Mouse (Mus musculus) heart, postnatal 0 days (tissue): ENCODE data around the gene Tgfbr3. TPM values are rescaled to one million over a fixed set of nuclear protein-coding genes. Genes with fewer than 3 reads are reported as not detected.

Source experiments
- ATAC-seq: fragments of 200-750 bp; cut with Nextera tagmentation; 2 replicates; pipeline ENCODE4 v1.8.0; 2017; ENCODE audit warnings: low read depth, moderate number of reproducible peaks, moderate library complexity; ENCODE audit not compliant: insufficient read depth
- DNase-seq: peaks from one replicate; pipeline ENCODE4 v3.0.0-alpha.2; 2016; ENCODE audit warnings: low spot score
- H3K27ac ChIP-seq: fragments of 300-500 bp; sonication (generic); 2 replicates; pipeline ENCODE4 v1.5.1; 2014; ENCODE audit warnings: low read depth, mild to moderate bottlenecking
- H3K27me3 ChIP-seq: fragments of 300-500 bp; sonication (generic); 2 replicates; pipeline ENCODE4 v1.6.1; 2014; ENCODE audit warnings: low read length, mixed read lengths; ENCODE audit not compliant: control insufficient read depth, insufficient read depth
- H3K36me3 ChIP-seq: fragments of 300-500 bp; sonication (generic); replicated peaks from 2 replicates; pipeline ENCODE4 v1.6.1; 2014; ENCODE audit warnings: low read length, mixed read lengths; ENCODE audit not compliant: control insufficient read depth, insufficient read depth
- H3K4me1 ChIP-seq: fragments of 300-500 bp; sonication (generic); 2 replicates; pipeline ENCODE4 v1.6.1; 2014; ENCODE audit warnings: antibody characterized with exemption; ENCODE audit not compliant: control insufficient read depth, insufficient read depth
- H3K4me2 ChIP-seq: fragments of 300-500 bp; sonication (generic); 2 replicates; pipeline ENCODE4 v1.6.1; 2014; ENCODE audit warnings: low read depth, mild to moderate bottlenecking, low read length, moderate library complexity
- H3K4me3 ChIP-seq: fragments of 300-500 bp; sonication (generic); 2 replicates; pipeline ENCODE4 v1.5.1; 2014; ENCODE audit warnings: low read depth, low read length
- H3K9ac ChIP-seq: fragments of 300-500 bp; sonication (generic); replicated peaks from 2 replicates; pipeline ENCODE4 v1.6.1; 2014; ENCODE audit warnings: low read depth, low read length, mixed read lengths
- H3K9me3 ChIP-seq: fragments of 300-500 bp; sonication (generic); replicated peaks from 2 replicates; pipeline ENCODE4 v1.6.1; 2016; ENCODE audit warnings: low read length; ENCODE audit not compliant: control insufficient read depth
- CTCF ChIP-seq: IDR thresholded peaks from 2 replicates; pipeline ENCODE4 v1.5.1; 2016; ENCODE audit warnings: antibody characterized with exemption, control low read depth, low read depth
- EP300 ChIP-seq: IDR thresholded peaks from 2 replicates; pipeline ENCODE4 v1.6.1; 2016; ENCODE audit warnings: antibody characterized with exemption, low read depth
- WGBS: fragments of 180-500 bp; shearing (Covaris S2); extraction: QIAGEN DNeasy Blood & Tissue Kit; methylation state at CpG from one replicate; pipeline ENCODE4 v1.1.7; 2014; 5-methylcytosine and 5-hydroxymethylcytosine counted together
- polyA plus RNA-seq: library from polyadenylated mRNA; unstranded; fragments of >200 nt; fragmentation: Nextera tagmentation; extraction: Ambion mirVana; gene quantifications from 2 replicates; pipeline ENCODE4 v1.2.1, GENCODE M21; 2015
- total RNA-seq: library from RNA; depleted of rRNA; stranded (reverse); fragments of >200 nt; gene quantifications from 2 replicates; pipeline ENCODE4 v1.2.3, GENCODE M21; 2014; ENCODE audit warnings: low replicate concordance

Tgfbr3 gene
- total and polyA plus RNA-seq, 2 experiments from 2014 or later: 11.8 to 60.6 TPM

DNA sequence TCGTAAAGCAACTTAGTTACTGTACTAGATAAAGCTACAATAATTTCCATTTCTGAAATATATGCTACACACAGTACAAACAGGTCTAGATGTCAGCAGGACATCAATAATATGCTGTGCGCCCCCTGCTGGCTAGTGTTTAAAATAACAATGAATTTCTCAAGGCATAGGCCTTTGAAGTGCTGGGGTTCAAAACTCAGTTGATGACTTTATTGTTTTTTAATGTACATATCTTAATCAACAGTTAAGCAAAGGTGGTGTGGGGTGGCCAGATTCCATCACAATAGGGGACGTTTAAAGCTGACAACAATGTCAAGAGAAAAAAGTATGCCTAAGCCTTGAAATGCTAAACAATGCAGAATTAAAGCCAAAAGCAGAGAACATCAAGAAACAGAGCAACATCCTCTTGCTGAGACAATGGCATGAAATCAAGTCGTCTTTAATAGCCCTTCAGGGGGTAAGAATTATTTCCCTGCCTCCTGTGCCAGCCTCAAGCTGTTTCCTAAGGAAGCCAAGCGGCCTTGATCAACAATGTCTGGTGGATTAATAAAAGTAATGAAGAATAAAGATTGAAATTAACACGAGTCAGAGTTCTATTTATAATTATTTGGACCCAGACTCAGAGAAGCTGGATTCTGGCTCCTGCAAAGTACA lies 2.0 kb downstream of the Tgfbr3 start:
- Histone ChIP-seq H3K9ac (no peak overlapping the region), H3K27ac (peak overlapping the region; percentile 91; the same call in 1 of the 2 replicates), H3K9me3 (no peaks in the 10 kb centered on the region), H3K4me1 (peaks cover 28% of the 10 kb centered on the region), H3K27me3 (no peaks in the 10 kb centered on the region), H3K4me3 (peak overlapping the region; percentile 87; the same call in 1 of the 2 replicates), H3K36me3 (no peaks in the 10 kb centered on the region), H3K4me2 (peak overlapping the region; percentile 73)
- no peak for ATAC-seq
- DNase-seq: peak; percentile 80
- WGBS: 22% methylated on average over 6 of the region's 6 CpGs
- TF ChIP-seq EP300 (no peak), CTCF (peak; percentile 75)

DNA sequence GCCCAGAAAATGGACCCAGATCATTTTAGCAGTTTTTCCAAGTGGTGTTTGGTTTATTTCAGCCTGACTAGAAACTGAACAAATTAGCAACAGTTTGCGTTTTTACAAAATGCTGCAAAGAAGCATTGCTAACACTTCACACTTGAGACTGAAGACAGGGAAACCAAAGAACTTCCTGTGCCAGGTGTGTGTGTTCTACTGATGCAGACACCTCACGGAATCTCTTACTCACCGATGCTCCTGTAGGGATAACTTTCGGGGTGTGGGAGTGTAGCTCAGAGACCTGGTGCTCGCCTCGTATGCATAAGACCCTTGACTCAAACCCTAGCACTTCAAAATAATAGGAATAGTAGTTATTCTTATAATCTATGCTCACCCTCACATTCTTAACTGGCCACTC lies 3.9 kb downstream of the Tgfbr3 start:
- Histone ChIP-seq H3K4me3 (no peak overlapping the region), H3K9me3 (peaks cover 3% of the 10 kb centered on the region; the same call in 1 of the 2 replicates)
- 68% methylated on average over 6 of the region's 6 CpGs for WGBS

DNA sequence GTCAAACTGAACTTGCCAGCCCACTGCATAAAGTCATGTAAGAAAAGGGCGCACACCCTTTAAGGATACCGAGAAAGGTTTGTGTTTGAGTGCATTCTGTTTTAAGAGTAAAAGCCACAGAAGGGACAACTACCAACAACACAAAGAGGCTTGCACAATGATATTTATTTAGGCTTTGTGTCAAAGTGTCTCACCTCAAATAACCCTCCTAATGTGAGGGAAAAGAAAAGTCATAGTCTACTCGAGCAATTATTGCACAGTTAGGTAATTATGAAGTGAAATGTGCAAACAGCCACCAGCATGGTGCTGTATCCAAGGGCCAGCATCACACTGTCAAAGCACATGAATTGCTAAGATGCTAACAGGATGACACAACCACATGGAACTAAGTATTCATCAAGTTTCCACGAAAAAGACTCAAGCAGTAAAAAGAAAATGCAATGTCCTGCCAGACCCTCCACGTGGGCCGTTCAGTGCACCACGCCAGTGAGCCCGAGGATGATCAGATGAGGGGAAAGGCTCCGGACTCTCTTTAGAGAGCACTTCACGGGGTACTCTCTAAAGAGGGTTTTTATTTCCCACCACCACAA lies 5.4 kb downstream of the Tgfbr3 start:
- ATAC-seq (no peak), DNase-seq (no peak)
- WGBS: 60% methylated on average over 10 of the region's 10 CpGs
- H3K27ac ChIP-seq: 0 out of 2 replicates have a peak overlapping the region, but pooled peaks have one; percentile 6
- H3K4me2 ChIP-seq: no peak overlapping the region
- H3K36me3 ChIP-seq: 0 out of 2 replicates have a peak, but pooled peaks cover 5% of the 10 kb centered on the region
- H3K4me3 ChIP-seq: no peak overlapping the region
- H3K4me1 ChIP-seq: peaks cover 32% of the 10 kb centered on the region
- no peaks in the 10 kb centered on the region for H3K27me3 ChIP-seq
- H3K9me3 ChIP-seq: peaks cover 7% of the 10 kb centered on the region; the same call in 1 of the 2 replicates
- no peak for TF ChIP-seq CTCF
- TF ChIP-seq EP300: no peak
- no peak overlapping the region for H3K9ac ChIP-seq

More for the DNA sequence above, 3.9 kb downstream of the Tgfbr3 start:
- Histone ChIP-seq H3K9ac (no peak overlapping the region), H3K27ac (no peak overlapping the region), H3K27me3 (no peaks in the 10 kb centered on the region), H3K4me1 (peaks cover 32% of the 10 kb centered on the region), H3K4me2 (no peak overlapping the region), H3K36me3 (0 out of 2 replicates have a peak, but pooled peaks cover 3% of the 10 kb centered on the region)
- no peak for DNase-seq
- ATAC-seq: no peak
- no peak for TF ChIP-seq CTCF
- TF ChIP-seq EP300: no peak

DNA sequence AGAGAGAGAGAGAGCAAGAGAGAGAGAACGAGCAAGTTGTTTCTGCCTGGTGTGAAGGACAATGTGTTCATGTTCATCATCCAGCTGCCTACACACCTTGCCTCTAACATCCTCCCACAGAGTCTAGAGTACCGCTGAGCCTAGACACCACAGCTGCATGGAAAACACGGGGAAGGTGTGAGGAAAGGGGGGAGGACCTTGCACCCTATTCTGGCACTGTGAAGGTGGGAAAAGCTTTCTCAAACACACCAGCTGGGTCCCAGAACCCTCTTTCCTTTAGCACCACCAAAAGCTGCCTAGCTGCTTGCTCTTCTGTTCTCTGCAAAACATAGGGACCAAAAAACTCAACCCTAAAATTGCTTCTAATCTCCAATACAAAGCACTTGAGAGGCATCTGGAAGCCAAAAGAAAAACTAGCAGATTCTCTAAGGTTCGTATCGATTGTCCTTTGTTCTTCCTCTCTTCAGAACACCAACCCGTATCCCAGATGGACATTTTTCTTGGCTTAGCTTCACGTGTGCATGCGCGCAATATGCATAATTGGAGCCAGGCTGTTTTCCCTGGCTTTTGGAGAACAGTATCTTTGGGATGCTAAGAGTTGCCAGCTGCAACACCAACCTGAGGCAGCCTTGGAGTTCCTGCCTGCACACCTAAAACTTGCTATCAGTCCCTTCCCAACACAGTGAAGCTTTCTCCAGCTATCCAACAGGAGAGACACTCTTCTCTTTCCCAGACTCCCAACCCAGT lies 6.7 kb downstream of the Tgfbr3 start:
- H3K36me3 ChIP-seq: 0 out of 2 replicates have a peak, but pooled peaks cover 5% of the 10 kb centered on the region
- DNase-seq (no peak), ATAC-seq (no peak)
- H3K4me2 ChIP-seq: no peak overlapping the region
- TF ChIP-seq CTCF (no peak), EP300 (no peak)
- H3K27ac ChIP-seq: no peak overlapping the region
- WGBS: 60% methylated on average over 9 of the region's 9 CpGs
- no peak overlapping the region for H3K4me3 ChIP-seq
- no peak overlapping the region for H3K9ac ChIP-seq
- no peaks in the 10 kb centered on the region for H3K27me3 ChIP-seq
- H3K4me1 ChIP-seq: peaks cover 28% of the 10 kb centered on the region
- peaks cover 7% of the 10 kb centered on the region; the same call in 1 of the 2 replicates for H3K9me3 ChIP-seq

DNA sequence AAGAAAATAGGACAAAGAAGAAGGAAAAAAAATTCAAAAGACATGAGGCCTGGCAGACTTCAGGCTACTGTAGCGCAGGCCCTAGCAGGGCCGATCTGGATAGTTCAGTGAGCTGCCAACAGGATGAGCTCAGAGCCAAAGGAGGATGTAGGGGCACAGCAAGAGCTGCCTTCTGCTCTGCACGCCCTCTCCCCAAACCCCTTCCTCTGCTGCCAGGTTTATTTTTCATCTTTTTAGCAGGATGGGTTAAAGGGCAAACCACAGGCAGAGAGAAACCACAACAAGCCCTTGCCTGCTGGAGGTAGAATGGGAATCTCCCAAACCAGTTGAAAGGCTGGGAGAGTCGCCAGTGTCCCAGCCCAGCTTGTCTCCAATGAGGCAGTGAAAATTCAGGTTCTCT lies 10.2 kb downstream of the Tgfbr3 start:
- TF ChIP-seq CTCF (no peak), EP300 (no peak)
- Histone ChIP-seq H3K27ac (no peak overlapping the region), H3K4me2 (no peak overlapping the region), H3K9me3 (peaks cover 7% of the 10 kb centered on the region; the same call in 1 of the 2 replicates), H3K9ac (no peak overlapping the region), H3K4me3 (no peak overlapping the region), H3K4me1 (peaks cover 35% of the 10 kb centered on the region), H3K36me3 (0 out of 2 replicates have a peak, but pooled peaks cover 5% of the 10 kb centered on the region), H3K27me3 (no peaks in the 10 kb centered on the region)
- no peak for DNase-seq
- 58% methylated on average over 4 of the region's 4 CpGs for WGBS
- no peak for ATAC-seq
